Mouse (Mus musculus): ENCODE measurements around the gene Pdzd7.
A peak's percentile ranks its signal among the peaks of the same experiment; 100 is the strongest.

Gene Pdzd7

DNA sequence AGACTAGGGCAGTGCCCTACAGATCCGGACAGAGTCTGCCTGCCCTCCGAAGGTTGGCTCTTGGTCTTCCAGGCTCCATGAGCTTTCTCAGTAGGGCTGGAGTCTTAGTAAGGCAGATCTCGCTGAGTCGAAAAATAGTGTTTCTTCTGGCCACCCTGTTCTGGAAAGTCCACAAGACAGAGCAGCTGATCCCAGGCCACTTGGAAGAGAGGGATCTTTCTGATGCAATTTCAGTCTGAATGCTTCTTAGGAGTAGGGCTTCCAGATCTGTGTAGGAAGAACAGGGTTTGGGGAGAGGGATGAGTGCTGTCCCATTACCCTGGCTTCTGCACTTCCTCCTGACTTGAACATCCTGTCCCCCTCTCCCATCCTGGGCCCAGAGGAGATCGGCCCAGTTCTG, at the start of gene Pdzd7:
Pdzd7 (minus strand) TSS at position 67 of the 400 bp plus-strand sequence.
- DNase-seq, result no peak

DNA sequence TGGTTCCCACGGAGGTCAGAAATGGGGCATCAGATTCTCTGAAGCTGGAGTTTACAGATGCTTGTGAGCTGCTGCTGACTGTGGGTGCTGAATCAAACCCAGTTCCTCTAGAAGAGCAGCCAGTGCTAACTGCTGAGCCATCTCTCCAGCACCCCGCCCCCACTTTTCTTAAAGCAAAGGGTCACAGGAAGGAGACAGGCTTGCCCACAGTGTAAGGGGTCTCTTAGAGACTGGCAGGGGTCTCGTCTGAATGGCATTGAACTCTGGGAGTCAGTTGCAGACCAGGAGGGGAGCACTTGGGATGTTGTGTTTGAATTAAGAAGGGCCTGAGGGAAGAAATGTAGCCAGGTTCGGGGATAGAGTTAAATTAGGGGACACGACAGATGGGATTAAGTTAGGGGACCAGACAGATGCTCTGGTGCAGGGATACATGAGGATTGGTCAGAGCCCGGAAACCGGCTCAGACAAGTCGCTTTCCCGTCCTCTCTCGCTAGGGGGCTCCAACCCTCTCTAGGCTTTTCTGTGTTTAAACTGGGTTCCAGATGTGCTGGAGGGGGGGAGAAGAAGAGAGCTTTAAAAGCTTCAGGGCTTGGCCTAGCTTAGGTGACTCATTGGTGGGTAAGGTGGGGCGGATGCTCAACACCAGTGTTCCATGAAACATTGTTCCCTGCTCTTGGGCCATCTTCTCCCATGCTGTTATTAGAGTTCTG, 36.5 kb upstream of the Pdzd7 start:
- DNase-seq, result peak; percentile 54

DNA sequence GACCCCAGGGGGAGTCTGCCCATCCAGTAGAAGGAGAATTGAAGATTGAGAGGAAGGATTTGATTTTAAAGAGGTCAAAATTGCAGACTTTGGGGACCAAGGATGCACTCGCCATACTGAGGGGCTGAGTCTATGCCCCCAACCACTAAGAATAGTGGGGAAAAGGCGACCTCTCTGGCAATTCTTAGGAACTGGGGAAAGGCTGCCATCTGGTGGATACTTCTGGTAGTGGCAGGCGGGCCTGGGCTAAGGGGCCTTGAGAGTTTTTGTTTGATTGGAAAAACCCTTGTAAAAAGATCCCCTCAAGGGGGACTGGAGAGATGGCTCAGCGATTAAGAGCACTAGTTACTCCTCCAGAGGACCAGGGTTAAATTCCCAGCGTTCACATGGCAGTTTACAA, 35.8 kb upstream of the Pdzd7 start:
- peak; percentile 75 for DNase-seq

DNA sequence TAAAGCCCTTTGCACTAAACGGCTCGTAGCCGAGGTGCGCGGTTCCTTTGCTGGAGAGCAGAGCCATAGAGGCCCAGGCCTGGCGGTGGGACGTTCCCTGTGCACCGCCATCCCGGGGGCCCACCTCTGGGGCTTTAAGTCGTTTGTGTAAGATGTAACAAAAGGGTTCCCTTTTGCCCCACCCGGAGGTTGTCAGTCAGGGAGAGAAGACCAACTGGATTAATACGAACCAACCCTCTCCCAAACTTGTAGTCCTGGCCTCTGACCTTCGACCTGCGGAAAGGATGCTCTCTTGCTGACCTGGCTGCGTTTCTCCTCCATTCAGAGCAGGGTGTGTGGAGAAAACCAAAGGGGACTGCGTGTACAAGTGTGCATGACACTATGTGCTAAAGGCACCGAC, 35.2 kb upstream of the Pdzd7 start:
- peak; percentile 3 for DNase-seq

DNA sequence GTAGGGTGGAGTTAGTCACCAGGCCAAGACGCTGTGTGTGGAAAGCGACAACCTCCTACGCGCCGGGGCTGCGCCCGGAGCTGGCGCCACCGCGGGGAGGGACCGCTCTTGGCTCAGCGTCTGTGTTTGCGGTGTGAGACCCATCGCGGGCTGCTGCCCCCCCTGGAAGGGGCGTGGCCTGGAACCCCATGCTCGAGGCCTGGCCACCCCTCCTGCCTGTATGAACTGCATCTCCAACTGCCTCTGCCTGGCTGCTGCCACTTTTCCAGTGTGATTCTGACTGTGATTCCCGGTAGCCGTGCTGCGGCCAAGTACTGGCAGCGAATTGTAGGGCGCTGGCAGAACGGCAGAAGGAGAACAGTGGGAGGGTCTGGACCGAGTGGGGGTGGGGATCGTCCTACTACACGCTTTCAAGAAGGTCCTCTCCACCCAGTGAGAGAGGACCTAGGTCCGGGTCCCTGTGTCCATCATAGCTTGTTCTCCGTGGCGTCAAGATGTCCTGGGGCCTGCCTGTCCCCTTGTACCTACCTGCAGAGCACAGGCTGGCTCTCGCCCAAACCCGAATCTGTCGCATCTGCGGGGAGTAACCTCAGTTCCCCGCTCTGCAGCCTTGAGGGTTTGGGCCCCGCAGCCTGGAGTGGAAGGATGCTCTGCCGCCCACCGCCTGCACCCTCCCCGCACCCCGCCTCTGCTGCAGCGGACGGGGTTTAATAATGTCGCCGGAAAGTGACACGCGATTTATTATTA, 34.4 kb upstream of the Pdzd7 start:
- DNase-seq, result peak; percentile 60

DNA sequence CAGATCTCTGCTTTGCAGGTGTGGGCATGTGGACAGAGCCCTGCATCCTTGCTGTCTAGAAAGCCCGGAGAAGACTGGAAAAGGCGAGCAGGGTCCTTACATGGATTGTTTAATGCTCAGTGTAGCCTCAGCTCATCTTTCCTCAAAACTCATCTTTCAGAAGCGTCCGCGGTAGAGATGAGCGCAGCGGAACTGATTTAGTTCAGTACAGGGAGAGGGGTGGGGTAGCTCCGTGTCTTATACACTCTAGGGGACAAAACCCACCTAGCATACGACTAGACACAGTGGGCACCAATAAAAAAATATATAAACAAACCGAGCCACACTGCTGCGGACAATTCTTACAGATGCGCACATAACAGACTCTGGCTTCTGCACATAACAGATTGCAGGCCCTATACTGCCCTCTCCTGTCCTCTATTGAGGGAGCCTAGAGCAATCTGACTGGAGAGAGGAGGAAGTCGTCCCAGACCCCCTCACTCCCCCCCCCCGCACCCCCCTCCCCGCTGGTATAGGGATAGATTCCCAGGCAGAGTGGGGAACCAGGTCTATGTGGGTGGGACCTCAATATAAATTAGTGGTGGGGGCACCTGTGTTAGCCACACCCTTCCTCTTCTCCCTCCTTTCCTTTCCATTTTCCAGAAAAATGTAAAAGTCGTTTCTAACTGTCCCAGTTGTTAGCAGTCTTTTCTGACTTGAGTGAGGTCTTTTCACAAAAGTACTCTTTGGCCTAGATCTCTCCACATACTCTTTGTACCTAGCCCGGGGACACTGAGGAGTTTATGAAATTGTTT, 33.7 kb upstream of the Pdzd7 start:
- peak; percentile 5 for DNase-seq

DNA sequence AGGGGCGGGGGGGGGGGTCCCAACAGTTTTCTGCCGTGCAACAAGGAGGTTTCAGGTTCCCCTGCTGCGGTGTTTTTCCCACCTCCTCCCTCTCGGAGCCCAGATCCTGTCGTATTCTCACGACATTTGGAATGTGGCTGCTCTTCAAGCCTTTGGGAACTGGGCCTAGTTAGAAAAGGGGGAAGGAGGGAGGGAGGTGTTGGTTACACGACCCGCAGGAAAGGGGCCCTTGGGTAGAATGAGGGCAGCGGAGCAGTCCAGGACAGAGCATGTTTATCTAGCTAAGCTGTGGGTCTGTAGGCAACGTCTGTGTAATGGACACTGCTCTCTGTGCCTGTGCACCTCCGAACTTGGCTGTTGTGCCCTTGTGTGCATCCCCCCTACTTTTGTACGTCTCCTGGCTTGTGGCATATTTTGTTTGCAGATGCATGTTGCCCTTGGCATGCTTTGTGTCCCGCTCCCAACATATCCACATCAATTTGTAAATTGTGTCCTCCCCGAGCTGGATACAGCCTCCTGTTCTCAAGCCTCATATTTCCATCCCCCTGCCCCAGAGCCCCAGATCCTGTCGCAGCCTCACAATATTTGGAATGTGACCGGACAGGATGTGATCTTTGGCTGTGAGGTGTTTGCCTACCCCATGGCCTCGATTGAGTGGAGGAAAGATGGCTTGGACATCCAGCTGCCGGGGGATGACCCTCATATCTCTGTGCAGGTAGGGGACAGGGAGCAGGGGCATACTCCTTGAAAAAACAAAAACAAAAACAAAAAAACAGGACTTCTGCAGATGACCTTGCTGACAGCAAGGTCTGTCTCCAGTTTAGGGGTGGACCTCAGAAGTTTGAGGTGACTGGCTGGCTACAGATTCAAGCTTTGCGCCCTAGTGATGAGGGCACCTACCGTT, 32.5 kb upstream of the Pdzd7 start:
- DNase-seq, result no peak

DNA sequence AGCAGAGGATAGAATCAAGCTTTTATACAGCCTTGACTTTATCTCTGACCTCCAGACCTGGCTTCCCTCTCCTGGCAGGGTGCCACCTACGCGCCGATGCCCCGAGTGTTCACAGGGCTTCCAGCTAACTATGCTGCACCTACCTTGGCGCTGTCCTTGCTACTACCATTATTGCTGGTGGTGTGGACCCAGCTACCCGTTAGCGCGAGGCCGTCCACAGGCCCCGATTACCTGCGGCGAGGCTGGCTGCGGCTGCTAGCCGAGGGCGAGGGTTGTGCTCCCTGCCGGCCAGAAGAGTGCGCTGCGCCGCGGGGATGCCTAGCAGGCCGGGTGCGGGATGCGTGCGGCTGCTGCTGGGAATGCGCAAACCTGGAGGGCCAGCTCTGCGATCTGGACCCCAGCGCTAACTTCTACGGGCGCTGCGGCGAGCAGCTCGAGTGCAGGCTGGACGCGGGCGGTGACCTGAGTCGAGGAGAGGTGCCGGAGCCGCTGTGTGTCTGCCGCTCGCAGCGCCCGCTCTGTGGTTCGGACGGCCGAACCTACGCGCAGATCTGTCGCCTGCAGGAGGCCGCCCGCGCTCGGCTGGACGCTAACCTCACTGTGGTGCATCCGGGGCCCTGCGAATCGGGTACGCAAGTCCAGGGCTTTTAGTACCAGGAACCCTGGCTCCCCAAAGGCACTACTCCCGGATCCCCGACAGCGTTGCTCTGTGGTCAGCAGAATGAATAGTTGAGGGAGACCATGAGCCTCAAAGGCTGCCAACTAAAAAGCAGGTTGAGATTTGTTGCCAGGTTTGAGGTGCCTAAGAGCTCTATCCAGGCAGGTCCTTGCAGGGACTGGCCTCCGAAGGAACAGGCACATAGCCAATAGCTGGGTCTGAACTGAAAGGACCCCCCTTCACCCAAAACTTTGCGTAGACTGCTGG, 31.3 kb upstream of the Pdzd7 start:
- peak; percentile 74 for DNase-seq

DNA sequence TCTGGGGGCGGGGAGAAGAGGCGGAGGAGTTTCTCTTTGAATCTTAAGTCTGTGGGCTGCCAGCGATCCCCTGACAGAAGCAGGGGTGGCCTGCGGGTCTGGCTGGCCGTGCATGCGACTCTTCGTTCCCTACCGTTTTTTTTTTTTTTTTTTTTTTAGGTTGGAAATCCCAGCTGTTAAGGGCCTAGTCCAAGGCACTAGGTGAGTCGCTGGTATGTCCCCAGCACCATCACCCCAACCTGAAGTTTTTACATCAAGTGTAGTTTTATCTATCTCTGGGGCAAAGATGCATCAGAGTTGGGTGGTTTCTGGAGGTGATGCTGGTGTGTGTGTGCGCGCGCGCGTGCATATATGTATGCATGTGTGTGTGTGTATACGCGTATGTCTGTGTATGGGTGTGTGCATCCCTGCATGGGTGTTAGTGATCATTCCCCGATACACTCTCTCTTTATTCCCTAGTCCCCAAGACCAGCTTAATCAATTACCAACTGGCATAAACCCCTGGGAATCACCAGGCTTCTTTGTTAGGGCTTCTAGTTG, 30.6 kb upstream of the Pdzd7 start:
- no peak for DNase-seq

DNA sequence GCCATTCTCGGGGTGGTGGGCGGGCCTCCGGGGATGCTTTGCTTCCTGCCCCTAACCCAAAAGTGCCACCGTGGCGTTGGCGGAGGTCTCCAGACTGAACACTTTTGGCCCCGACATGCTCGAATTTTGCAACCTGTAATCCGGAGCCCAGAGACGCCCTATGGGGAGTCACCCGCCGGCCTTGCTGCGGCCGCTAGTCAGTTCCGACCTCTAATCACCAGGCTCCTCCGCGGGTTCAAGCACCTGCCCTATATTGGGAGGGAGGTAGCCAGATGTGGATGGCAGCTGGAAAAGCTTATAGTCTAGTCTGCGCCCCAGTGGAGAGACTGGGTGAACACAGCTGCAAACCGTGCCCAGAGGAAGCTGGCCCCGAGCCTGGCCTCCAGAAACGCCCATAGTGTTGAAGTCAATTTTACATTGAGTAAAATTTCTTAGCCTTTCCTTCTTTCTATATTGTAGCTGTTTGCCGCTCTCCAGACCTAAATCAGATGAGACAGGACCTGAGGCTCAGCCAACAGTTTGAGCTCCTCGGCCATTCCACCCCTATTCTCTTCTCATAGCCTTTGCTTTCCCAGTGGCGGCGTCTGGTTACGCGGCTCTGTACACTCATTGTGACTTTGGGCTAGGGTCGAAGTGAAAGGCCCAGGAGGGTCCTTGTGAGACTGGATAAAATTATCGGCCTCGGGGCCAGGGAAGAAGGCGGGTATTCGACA, 30.0 kb upstream of the Pdzd7 start:
- DNase-seq, result peak; percentile 8

DNA sequence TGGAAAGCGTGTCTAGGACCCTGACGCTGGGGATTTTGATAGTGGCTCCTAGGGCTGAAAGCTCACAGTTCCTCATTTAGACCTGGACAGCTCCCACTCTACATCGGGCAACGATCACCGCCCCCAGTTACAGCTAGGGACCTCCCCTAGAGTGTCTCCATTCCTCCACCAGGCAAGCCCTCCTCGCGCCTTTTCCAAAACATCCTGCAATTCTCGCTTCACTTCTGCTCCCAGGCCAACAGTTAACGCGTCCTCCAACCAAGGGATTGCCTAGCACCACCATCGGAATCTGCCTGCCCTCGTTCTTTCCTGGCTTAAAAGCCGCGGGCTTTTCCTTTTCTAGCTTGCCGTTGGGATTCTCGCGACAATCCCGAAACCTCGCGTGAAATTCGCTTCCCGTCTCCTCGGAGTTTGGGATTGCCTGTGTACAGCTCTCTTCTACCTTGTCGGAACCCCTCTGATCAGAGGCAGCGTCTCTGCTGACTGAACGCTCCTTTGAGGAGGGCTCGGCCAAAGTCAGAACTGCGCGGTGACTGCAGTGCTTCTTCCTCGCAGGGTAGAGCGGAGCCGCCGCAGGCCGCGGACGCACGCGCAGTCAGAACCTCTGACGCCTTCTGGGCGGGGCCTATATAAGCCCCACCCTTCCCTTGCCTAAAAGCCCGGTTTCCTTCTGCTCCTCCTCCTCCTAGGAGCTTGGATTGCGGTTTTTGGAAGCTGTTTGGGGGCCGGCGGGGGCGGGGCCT, 29.2 kb upstream of the Pdzd7 start, which contains the start of gene Kazald1:
Kazald1 (plus strand) TSS at position 662 of the 743 bp plus-strand sequence.
- peak; percentile 98 for DNase-seq

DNA sequence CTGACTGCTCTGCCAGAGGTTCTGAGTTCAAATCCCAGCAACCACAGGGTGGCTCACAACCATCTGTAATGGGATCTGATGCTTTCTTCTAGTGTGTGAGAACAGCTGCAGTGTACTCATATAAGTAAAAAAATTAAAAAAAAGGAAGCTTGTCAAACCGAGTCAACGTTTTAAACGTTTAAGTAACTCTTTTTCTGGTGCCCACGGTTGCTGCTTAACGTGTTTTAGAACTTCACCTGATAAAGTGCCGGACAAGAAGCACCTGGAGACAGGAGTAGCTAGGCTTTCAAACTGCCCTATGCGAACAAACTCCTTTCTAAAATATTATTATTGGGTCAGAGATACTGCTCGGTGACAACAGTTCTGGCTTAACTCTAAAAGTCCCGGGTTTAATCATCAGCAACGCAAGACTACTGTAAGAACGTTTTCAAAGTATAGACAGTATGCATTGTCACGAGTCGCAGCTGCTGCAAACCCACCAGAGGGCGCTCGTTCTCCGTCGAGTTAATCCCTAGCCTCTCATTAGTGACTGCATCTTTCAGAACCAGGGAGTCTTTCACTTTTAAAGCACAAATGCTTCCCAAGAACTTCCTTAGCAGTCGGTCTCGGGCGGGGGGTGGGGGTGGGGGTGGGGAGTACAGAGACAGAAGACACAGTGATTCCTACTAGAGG, 28.5 kb upstream of the Pdzd7 start:
- peak; percentile 72 for DNase-seq

DNA sequence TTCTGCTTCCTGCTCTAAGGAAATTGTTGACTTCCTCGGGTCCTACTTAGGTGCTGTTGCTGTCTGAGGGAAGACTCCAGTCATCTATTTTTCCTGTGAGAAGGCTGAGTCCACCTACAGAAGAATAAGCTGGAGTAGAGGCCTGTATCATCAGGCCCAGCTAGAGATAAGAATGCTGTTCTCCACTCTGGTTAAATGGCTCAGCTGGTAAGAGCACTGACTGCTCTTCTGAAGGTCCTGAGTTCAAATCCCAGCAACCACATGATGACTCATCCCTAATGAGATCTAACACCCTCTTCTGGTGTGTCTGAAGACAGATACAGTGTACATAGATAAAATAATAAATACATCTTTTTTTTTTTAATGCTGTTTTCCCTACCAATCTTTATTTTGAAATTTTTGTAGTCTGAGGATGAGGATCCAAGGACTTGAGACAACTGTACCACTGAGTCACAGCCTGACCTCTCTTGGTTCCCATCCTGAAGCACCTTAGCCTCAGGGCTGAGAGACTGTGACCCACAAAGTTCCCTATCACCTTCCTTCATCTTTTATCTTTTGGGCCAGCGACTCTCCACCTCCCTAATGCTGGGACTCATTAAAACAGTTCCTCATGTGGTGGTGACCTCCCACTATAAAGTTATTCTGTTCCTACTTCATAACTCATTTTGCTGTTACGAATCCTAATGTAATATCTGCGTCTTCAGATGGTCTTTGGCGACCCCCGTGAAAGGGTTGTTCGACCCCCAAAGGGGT, 22.4 kb upstream of the Pdzd7 start:
- DNase-seq, result no peak

DNA sequence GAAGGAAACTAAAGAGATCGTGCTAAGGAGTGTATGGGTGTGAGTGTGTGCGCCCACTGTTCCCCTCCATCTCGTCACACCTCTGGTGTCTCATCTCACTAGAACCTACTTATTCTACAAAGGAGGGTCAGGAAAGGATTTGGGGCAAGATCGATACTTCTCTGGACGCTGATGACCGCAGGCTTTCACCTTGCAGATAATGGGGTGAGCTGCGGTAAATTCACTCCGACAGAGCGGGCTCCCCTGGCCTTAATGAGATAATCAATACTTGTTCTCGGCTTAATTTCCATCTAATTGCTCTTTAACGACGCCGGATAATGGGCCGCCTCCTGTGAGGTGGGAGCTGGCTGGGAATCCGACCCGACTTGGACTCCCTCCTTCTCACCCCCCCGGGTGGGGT, 21.7 kb upstream of the Pdzd7 start:
- DNase-seq, result no peak

DNA sequence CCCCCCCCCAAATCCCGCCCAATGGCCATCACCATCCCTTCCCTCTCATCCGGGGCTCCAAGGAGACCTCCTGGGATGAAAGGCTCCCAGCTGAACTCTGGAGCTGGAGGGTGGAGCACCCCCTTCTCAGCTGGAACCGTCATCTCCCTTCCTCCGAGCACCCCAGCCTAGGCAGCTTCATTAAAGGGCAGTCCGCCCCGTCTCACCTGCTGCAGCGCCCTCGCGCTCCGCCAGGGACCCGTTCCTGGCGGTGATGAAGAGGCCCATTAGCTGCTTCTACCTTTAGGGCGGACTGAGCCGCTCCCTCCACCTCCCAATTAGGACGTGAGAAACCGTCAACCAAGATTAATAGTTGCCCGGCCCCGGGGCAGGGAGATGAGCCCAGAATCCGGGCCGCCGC, 19.7 kb upstream of the Pdzd7 start:
- no peak for DNase-seq

DNA sequence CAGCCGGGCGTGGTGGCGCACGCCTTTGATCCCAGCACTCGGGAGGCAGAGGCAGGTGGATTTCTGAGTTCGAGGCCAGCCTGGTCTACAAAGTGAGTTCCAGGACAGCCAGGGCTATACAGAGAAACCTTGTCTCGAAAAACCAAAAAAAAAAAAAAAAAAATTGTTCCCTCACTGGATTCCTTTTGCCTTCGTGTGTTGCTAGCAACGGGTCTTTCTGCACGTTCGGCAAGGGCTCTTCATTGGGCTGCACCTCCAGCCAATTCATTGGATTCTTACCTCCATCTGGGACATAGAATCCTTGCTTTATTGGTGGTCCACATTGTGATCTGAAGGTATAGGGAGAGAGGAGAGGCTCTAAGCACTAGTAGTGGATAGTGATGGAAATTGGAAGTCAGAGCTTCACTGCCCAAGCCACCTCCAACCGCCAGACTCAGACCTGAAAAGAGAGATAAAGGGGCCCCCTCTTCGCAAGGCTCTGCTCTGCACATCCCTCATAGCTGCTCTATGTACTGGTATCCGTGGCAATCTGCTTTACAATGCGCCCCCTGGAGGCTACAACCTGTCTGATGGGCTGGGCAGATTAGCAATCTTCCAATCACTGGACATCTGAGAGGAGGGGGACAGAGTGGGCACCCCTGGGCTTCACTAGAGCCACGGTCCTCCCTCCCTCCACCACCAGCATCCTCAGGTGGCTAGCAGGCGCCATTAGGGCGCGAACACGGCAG, 18.2 kb upstream of the Pdzd7 start:
- DNase-seq, result peak; percentile 71

DNA sequence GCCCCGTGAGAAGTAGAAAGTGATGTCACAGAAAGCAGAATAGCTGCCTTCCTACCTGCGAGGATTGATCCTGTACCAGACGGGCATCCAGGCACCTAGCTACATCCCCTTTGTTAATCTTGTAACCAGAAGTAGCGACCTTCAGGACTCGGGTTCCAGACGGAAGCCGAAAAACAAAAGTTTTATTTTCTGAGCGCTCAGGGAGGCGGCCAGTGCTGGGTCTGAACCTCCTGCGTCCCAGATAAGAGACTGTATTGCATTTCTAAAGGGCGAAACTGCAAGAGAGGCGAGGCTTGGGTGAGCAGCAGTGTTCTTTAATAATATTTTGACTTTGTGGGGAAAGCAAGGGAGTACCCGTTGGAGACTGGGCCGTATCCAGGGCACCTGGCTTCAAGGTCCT, 13.3 kb upstream of the Pdzd7 start:
- no peak for DNase-seq
